Mouse (Mus musculus): ENCODE measurements around the gene Catsperg1. TPM values are rescaled to one million over a fixed set of nuclear protein-coding genes. Genes with fewer than 3 reads are reported as not detected.

Gene Catsperg1
- total RNA-seq, 4 experiments from 2014 or later: 1.5 to 3.1 (median 2.1) TPM

DNA sequence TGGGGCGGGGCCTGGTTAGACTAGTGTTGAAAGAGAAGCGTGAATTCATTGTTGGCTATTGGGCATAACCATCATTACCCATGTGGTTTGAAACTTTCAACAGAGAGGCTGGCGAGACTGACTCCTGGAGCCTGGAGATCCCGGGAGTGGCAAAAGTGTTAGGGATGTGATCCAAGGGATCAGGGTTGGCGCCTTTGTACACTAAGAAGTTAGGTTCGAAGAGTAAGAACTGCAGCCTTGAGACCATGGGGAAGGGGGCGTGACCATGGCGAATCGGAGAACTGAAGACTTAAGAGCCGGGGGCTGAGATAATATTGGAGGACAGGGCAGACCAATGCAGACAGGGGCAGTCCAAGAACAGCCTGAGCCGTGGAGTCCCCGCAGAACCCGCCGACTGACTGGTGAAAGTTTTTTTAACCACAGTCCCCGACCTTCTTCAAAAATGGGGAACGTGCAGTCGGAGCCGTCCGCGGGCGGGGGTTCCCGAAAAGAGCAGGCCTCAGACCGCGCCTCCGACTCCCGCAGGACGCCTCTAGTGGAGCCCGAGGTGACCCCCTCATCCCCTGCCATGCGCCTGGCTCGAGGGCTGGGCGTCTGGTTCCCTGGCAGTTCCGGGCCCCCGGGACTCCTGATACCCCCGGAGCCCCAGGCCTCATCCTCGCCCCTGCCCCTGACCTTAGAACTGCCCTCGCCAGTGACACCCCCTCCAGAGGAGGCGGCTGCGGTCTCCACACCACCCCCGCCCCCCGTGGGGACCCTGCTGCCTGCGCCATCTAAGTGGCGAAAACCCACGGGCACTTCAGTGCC is 42.9 kb downstream of the Catsperg1 start:
- no peak for DNase-seq (ENCODE audit: low spot score in 2 of 2)

DNA sequence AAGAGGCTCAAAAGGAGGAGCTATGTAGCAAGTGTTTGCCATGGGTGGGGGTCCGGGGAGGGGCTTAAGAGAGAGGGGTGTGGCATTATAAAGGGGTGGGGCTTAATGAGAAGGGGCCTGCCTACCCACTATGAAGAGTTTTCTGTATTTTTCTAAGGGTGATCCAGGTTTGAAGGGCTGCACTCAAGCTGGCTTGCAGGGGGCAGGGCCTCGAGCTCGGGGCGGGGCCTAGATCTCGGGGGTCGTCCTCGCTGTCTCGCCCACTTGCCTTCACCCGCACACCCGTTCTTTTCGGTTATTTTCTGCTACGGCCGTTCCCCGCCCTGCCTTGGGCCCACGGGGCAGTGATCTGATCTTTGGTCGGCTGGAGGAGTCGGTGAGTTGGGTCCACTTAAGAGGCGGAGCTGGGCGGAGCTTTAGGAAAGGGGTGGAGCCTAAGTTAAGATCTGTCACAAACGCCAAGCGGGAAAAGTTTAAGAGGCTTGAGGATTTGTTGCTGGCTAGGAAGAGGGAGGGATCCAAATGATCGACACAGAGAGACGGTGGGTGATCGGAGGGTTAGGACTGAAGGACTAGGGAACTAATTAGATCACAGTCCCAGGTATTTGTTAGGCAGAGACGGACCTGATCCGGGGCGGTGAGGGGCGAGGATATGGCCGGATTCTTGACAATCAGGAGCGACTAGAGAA is 43.6 kb downstream of the Catsperg1 start, which contains the start of the genes Ggn and Spred3:
Gene Ggn (plus strand): TSS at position 145 of the 689 bp plus-strand sequence.
Gene Spred3 (minus strand): TSS at position 346 of the 689 bp plus-strand sequence.
- DNase-seq (ENCODE audit: low spot score in 2 of 2): no peak

DNA sequence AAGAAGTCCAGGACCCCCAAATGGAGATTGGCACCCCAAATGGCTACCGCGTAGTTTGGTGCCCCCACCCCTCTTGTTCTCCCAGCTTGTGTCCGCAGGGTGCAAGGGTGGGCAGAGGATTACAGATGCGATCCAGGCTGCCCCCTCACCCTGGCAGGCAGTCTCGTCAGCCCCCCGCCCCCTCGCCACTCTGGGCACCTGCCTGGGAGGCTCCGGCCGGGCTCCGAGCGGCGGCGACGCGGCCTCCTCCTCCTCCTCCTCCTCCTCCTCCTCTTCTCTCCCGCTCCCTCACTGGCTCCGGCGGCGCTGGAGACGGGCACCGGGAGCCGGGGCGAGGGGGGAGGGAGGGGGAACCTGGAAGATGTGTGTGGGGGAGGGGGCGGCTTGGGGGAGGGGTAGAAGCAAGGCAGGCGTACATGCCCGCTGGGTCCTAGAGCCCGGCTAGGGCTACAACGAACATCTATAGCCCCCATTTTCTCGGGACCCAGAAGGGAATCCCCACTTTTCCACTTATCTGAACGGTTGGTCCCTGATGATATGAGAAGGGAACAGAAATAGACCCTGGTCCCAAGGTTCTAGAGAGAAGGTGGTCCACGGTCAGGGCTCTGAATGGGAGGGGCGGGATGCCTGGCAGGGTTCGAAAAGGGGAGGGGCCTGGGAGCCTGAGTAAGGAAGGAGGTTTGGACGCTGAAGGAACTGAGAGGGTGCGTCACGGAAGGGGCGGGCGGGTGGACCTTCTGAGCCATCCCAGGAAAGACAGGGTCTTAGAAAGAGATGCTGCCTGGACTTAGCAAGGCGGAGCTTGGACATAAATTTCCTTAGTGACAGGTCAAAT is 44.4 kb downstream of the Catsperg1 start:
- DNase-seq (ENCODE audit: low spot score in 2 of 2): peak; percentile 76

DNA sequence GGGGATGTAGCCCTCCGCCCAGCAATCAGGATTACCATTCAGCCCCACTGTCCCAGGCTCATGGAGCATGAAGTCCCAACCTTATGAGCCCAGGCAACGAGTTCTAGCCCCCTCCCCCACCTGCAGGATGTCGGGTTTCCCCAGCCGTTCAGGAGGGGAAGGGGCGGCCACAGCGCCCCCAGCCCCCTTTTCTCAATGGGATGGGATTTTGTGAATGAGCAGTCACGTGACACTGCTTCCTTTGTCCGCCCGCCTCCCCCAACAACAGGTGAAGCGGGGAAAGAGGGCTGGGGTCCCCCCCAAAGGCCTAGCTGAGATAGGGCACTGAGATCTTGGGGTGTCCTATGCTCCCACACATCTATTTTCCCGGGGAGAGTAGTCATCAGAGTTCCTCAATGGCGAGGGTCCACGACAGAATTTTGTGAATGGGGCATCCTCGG is 45.0 kb downstream of the Catsperg1 start:
- DNase-seq (ENCODE audit: low spot score in 2 of 2): no peak

DNA sequence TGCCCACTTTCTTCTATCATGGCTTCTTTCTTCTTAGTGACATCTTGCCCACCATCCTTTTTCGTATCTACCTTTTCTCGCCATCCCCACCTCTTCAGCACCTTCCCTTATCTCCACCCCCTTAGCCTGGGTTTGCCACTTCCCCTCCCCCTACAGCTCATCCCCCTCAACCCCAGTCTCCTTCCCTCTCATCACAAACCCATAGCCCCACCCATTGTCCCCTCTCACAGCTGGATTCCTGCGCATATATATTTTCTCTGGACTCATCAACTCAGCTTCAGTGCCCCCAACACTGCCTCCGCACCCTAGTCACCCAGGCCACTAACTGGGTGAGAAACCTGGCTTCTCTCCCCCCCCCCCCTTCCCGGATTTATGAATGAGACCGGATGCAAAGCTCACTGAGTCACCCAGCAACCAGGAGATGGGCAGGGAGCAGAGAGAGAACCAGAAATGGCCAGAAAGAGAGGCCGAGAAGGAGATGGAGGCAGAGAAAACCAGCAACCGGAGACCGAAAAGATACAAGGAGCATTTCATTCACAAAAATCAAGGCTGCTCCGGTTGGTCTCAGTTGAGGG is 45.6 kb downstream of the Catsperg1 start:
- DNase-seq (ENCODE audit: low spot score in 2 of 2): no peak

DNA sequence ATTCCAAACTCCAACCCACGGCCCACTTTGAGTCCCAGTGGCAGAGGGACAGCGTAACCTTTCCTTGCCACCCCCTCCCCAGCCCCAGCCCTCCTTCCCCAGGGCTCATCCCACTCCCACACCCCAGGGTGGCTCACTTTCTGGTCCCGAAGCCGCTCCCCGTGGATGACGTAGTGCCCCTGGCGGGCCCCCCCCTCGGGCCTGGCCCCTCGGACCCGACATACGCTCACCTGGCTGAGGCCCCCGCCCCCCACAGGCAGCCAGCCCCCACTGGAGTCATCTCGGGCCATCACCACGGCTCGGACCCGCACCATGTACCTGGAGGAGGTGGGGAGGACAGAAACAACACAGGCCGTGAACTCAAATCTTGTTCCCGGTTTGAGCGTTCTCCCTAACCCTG is 46.2 kb downstream of the Catsperg1 start:
- DNase-seq (ENCODE audit: low spot score in 2 of 2): no peak

DNA sequence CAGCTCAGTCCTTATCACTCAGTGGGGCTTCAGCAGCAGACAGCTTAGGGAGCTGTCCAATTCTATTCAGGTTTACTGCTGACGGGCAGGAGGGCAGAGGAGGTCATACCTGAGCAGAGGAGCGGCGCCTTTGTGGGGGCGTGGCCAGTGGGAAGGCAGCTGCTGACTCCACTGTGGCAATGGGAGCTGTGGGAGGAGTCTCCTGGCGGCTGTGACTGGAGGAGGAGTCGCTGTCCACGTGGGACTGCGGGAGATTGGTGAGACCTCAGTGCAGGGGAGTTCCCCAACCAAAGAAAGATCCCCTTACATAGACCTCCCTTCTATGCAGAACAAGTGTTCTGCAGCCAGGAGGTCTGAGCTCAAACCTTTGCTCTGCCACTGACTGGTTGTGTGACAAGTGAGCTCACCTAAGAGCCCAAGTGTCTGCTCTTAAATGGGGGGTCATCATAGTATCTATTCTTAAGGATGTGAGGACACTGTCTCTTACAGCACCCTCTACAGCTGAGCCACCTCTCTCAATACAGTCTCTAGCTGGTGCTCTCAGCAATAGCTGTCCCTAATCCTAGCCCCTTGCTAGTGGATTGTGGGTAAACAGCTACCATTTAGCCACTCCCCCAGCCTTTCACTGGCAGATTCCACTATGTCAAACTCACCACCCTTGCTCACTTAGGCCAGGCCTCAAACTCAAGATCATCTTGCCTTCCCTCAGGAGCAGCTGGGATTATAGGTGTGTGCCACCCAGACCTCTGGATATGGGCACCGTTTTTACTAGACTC is 50.9 kb downstream of the Catsperg1 start:
- DNase-seq (ENCODE audit: low spot score in 2 of 2): no peak

DNA sequence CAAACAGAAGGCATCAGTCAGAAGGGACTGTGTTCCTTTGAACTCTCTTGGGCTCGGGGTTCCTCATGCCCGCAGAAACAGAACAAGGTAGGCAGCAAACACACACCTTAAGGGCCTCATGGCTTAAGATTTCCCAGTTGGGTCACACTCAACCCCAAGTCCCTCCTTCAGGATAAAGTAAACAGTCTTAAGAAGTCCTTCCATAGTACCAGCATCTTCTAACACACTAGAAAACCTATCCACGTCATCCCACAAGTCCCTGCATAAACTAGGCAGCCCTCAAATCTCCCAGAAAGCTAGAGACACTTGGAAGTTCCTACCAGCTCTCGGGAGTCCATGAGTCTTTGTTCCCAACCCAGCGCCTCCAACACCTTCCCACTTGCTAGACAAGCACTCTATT is 51.5 kb downstream of the Catsperg1 start:
- DNase-seq (ENCODE audit: low spot score in 2 of 2): no peak

DNA sequence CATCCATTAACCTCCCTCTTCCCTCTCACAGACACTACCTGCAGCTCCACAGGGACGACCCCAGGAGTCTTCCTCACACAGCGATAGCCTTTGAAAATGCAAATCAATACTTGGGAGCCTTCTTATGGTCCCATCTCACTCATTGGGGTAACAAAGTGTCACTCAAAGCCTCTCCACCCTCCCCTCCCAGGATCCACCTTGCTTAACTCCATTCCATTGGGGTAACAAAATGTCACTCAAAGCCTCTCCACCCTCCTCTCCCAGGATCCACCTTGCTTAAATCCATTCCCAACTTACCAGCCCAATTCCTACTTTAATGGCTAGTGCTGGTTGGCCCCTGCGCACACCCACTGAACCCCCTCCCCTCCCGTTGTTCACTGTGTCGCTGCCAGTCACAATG is 55.6 kb downstream of the Catsperg1 start:
- DNase-seq (ENCODE audit: low spot score in 2 of 2): no peak

DNA sequence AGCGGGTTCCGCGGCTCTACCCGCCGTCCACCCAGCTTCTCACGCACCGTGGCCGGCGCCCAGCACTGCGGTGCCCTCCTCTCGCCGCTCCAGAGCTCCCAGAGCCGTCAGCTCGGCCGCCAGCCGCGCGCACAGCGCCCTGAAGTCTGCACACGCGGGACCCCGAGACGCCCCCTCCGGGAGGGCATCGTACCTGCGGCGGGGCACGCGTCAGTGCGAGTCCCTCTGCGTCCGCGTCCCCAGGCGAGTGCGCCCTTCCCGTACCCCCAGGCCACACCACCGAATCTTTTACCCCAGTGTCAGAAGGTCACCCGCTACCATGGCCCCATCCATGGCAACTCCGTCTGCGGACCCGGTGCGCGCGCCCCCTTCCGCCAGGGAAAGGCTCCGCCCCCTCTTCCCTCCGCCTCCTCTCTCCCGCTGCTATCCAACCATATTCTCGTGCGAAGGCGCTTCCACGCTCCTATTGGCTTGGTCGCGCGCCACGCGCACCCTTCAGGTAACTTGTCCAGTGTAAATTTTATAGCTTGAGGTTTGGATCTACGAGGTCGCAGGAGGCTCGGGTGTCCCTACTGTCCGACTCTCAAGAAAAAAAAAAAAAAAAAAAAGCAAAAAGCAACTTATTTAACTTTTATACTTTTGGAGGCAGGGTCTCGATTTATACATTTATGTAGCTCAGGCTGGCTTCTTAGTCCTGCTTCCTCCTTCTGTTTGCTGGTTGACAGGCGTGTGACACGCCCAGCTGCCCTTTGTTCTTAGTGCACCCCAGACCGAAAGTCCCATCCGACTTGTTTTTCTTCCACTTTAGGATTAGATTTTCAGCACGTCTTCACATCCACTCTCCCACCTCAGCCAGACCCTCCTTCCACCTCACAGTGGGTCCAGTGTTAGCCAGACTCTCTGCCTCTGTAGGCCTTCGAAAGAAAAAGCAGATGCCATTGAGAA is 57.7 kb downstream of the Catsperg1 start, which contains the start of gene Fam98c:
Gene Fam98c (minus strand): TSS at position 397 of the 945 bp plus-strand sequence.
- peak; percentile 80 to 82 for DNase-seq (ENCODE audit: low spot score in 2 of 2)

DNA sequence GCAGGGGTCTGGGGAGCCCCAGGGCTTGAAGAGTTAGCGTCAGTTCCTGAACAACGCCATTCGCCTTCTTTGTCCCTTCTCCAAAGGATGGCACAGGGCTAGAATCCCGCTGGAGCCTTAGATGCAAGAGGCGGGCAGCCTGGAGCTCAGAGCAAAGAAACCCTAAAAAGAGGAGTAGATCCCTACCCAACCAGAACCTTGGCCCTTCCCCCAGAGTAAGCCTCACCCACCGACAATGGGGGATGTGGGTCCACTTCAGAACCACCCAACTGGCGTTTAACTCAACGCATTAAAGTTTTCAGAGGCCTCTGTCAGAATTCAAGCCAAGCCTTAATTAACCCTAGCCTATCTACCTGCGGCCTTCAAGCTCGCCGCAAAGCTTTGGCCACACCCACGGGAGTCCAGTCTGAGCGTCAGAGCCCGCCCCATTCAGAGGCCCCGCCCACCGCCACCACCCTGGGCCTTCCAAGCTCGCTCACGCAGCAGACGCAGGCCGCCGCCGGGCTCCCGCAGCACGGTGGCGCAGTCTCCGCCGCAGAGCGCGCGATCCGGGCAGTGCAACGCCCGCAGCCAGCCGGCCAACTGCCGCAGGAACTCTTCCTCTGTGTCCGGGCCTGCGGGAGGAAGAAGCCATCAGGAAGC is 58.5 kb downstream of the Catsperg1 start:
- peak; percentile 78 to 86 for DNase-seq (ENCODE audit: low spot score in 2 of 2)

DNA sequence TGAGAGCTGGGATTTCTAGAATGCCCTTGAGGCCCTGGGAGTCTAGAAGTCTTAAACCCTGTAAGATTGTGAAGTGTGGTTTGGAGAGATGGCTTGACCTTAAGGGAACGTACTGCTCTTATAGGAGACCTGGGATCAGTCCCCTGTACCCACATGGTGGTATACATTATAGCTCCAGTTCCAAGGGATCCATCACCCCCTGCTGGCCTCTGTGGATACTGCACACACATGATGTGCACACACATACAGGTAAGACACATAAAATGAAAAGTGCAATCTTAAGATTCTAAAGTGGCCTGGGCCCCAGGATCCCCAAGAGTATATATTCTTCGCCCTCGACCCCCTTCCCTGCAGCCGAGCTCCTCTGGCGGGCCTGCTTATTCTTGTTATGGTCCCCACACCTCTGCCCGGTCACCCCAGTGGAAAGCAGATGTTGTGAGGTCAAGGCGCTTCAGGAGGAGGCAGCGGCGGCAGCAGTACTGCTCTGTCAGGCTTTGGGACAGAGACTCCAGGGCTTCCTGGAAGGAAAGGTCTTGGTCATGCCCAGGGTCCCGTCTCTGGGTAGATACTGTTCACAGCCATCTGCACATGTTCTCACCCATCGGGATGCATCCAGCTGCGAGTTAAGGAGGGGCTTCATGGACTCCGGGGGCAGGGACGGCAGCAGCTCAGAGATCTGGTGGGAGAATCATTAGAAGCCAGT is 59.7 kb downstream of the Catsperg1 start:
- DNase-seq (ENCODE audit: low spot score in 2 of 2): no peak

DNA sequence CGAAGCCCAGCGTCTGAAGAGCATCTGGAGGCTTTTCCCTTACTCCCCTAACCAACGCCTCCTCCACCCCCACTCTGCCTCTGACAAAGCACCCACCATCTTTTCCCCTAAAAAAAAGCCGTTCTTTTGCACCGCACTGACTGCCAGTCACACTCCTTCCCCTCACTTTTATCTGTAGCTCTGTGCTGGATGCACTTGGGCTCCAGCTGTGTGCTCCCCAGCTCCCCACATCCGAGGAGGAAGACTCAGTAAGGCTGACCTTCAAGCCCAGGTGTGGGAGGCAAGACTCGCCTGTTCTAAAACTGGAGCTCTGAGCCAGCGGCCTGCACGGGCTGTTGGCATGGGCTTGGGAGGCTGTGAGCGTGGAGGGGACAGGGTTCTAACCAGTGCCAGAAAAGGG is 62.3 kb downstream of the Catsperg1 start:
- DNase-seq (ENCODE audit: low spot score in 2 of 2): no peak

DNA sequence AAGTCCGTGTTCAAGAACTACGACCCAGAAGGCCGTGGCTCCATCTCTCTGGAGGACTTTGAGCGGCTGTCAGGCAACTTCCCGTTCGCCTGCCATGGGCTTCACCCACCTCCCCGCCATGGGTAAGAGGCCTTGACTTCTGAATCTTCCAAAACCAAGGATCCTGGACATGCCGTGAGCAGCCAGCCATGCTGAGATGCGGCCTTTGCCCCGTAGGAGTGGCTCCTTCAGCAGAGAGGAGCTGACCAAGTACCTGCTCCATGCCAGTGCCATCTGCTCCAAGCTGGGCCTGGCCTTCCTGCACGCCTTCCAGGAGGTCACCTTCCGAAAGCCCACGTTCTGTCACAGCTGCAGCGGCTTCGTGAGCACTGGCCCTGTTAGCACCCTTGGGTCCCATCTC is 65.1 kb downstream of the Catsperg1 start:
- no peak for DNase-seq (ENCODE audit: low spot score in 2 of 2)

DNA sequence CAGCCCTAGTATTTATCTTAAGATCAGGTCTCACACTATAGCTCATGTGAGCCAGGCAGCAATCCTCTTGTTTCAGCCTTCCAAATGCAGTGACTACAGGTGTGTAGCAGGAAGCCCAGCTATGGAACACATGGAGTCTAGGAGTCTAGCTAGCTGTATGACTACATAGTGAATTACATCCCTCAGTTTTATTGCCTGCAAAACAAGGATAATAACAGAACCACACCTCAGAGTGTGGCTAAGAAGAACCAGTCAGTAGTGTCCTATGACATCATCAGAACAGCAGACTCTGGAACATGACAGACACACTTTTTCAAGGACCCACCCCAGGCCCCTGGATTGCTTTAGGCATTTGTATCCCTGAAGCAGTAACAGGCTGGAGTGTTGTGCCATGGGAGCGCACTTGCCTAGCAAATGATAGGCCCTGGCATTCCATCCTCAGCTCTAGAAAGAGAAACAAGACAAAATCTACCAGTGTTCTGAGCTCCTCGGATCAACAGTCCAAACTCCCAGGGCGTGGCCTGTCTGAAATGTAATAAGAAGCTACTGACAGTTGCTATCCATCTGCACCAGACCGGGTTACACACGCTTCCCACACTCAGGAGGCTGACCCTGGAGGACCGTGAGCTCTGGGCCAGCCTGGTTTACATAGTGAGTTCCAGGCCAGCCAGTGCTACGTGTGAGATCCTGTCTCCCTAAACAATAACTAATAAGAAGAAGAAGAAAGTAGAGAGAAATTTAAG is 67.0 kb downstream of the Catsperg1 start:
- no peak for DNase-seq (ENCODE audit: low spot score in 2 of 2)

DNA sequence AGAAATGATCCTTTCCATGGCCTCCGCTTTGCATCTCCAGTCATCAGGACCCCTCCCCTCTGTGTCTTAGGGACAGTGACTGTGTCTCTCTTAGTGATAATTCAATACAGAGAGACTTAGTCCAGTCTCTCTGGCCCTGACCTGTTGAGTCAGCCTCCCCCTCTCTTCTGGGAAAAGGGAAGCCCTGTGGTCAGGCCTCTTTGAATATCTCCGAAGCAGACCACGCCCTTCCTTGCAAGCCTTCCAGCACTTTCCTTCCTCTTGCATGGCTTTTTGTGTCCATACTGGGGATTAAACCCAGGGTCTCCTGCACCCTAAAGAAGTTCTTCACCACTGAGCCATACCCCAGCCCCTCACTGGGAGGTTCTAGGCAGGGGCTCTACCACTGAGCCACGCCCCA is 69.8 kb downstream of the Catsperg1 start:
- no peak for DNase-seq (ENCODE audit: low spot score in 2 of 2)

DNA sequence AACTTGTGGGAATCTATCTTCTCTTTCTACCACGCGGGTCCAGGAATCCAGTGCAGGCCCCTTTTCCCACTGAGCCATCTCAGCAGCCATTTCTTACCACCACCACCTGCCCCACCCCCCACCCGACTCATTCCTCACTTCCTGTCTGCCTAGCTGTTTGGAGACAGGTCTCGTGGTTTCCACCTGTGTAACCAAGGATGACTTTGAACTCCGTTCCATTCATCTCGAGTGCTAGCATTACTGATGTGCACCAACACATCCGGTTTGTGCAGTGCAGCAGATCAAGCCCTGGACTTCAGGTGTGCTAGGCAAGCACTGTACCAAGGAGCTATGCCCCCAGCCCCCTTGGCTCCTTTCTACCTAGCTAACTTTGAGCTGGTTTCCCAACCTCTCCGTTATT is 72.4 kb downstream of the Catsperg1 start:
- DNase-seq (ENCODE audit: low spot score in 2 of 2): no peak

Measured in layer of hippocampus, adult 8-10 months (tissue).